Mouse (Mus musculus) small intestine, adult 2 months (tissue): ENCODE data around the gene Pmepa1.

Experiments used
- CTCF ChIP-seq: fragments of 200-500 bp; IDR thresholded peaks from 2 replicates; pipeline ENCODE4 v1.5.1; 2012; ENCODE audit warnings: low read depth, mild to moderate bottlenecking, control low read depth, inconsistent platforms, low read length, moderate library complexity, mixed read lengths; ENCODE audit not compliant: insufficient replicate concordance, insufficient read length; ENCODE audit errors: extremely low read depth
- POLR2A ChIP-seq: fragments of 200-500 bp; IDR thresholded peaks from 2 replicates; pipeline ENCODE4 v1.6.1; 2012; ENCODE audit warnings: low read depth, mild to moderate bottlenecking, control low read depth, inconsistent platforms, low read length, moderate library complexity

- no peak for TF ChIP-seq CTCF
- no peak for TF ChIP-seq POLR2A
These were observed 761 bp downstream of the Pmepa1 start for GRCm38 (mm10) chr2:173275343-173276201.
